Mouse (Mus musculus) layer of hippocampus, adult 9-10 months (tissue): ENCODE measurements around the gene Cd83.

Source experiments
- DNase-seq: peaks from one replicate; pipeline ENCODE4 v3.0.0; 2022; ENCODE audit warnings: low spot score

Gene Cd83

GRCm38 (mm10) chr13:43806371-43807271 lies 22.0 kb downstream of the Cd83 start:
- no peak for DNase-seq

- no peak for DNase-seq
Measured at GRCm38 (mm10) chr13:43807272-43807675, 22.7 kb downstream of the Cd83 start.

GRCm38 (mm10) chr13:43810621-43811020 lies 26.0 kb downstream of the Cd83 start:
- DNase-seq: no peak

GRCm38 (mm10) chr13:43811835-43812234 lies 27.3 kb downstream of the Cd83 start:
- DNase-seq: no peak

GRCm38 (mm10) chr13:43813431-43813830 lies 28.9 kb downstream of the Cd83 start:
- DNase-seq: no peak

- DNase-seq: no peak
Measured at GRCm38 (mm10) chr13:43817461-43817860, 32.9 kb downstream of the Cd83 start.

- no peak for DNase-seq
Measured at GRCm38 (mm10) chr13:43818307-43819019, 33.9 kb downstream of the Cd83 start.

- no peak for DNase-seq
Measured at GRCm38 (mm10) chr13:43819020-43819310, 34.4 kb downstream of the Cd83 start.

GRCm38 (mm10) chr13:43820071-43820470 lies 35.5 kb downstream of the Cd83 start:
- DNase-seq: no peak

- no peak for DNase-seq
Measured at GRCm38 (mm10) chr13:43822306-43822705, 37.7 kb downstream of the Cd83 start.

- no peak for DNase-seq
Measured at GRCm38 (mm10) chr13:43828648-43829047, 44.1 kb downstream of the Cd83 start.

- no peak for DNase-seq
Measured at GRCm38 (mm10) chr13:43830892-43831673, 46.5 kb downstream of the Cd83 start.

- DNase-seq: no peak
Measured at GRCm38 (mm10) chr13:43832731-43833130, 48.2 kb downstream of the Cd83 start.

GRCm38 (mm10) chr13:43836376-43836775 lies 51.8 kb downstream of the Cd83 start:
- no peak for DNase-seq

GRCm38 (mm10) chr13:43837812-43838211 lies 53.2 kb downstream of the Cd83 start:
- DNase-seq: no peak

- no peak for DNase-seq
Measured at GRCm38 (mm10) chr13:43845151-43845550, 60.6 kb downstream of the Cd83 start.

GRCm38 (mm10) chr13:43847186-43847585 lies 62.6 kb downstream of the Cd83 start:
- no peak for DNase-seq

GRCm38 (mm10) chr13:43849816-43850215 lies 65.2 kb downstream of the Cd83 start:
- DNase-seq: no peak

GRCm38 (mm10) chr13:43851108-43851507 lies 66.5 kb downstream of the Cd83 start:
- no peak for DNase-seq
